In the genomic region with DNA sequence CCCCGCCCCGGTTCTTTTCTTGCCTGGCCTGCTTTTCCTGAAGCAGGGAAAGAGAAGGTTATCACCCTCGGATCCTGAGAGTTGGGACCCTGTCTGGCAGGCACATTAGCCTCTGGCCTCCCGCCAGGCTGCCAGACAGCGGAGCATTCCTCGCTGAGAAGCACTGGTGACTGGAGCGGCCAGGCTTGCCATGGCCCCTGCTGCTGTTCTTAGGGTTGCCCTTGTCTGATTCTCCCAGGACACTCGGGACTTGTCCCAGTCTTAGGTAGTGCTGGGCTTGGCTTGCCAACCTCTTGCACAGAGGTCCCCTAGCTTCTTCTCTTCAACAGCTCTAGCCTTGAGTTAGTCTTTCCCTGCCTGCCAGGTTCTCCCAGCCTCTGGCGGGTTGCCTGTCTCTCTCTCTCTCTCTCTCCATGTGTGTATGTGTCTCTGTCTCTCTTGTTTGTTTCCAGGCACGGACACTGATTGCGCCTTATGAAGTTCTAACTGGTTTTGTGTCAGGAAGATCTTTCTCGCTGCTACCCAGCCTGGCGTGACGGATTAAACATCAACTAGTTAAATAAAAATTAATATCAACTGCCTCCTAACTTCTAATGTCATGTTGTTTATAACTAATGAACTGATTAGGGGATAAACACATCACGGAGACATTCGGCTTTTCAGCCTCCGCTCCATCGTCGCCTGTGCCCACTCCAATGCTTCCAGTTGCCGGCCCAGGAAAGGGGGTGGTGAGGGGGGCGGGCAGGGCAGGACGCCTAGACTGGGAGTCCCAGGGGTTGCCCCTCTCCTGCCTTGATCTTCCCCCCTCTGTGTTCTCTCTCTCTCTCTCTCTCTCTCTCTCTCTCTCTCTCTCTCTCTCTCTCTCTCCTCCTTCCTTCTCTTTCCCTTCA, we compare ENCODE assay signal across 9 mouse cellular contexts. TPM values are rescaled to one million over a fixed set of nuclear protein-coding genes. Genes with fewer than 3 reads are reported as not detected.
A peak's percentile ranks its signal among the peaks of the same experiment; 100 is the strongest.
DNase-seq lines count a peak whose midpoint lies in the region; ATAC-seq and TF ChIP-seq lines count a peak whose summit lies in the region.
"Had no signal": no experiment of that assay in that cellular context is flagged by ENCODE, and none has a peak within 500 bp of the region (broad histone marks: within the 10 kb centered on the region; RNA-seq: fewer than 3 reads in every experiment).

No protein-coding gene starts in this region.

- peaks cover 85% of the 10 kb centered on the region for H3K27me3 ChIP-seq in lung, embryonic 14.5 days (ENCODE audit: insufficient read depth, low read length)
- peaks cover 98% of the 10 kb centered on the region for H3K27me3 ChIP-seq in heart, postnatal 0 days (ENCODE audit: control insufficient read depth, insufficient read depth, low read length)
- peaks cover 59% of the 10 kb centered on the region for H3K27me3 ChIP-seq in kidney, embryonic 14.5 days (ENCODE audit: control insufficient read depth, insufficient read depth, low read length)
- peaks cover 92% of the 10 kb centered on the region for H3K27me3 ChIP-seq in neural tube, embryonic 11.5 days (ENCODE audit: control insufficient read depth, insufficient read depth, low read length)

- no peak for TF ChIP-seq CTCF in lung, embryonic 14.5 days (IDR thresholded peaks at IDR 0.05; ENCODE audit: low read depth)
- TF ChIP-seq CTCF in heart, postnatal 0 days (IDR thresholded peaks at IDR 0.05; ENCODE audit: low read depth): no peak
- no peak for TF ChIP-seq CTCF in layer of hippocampus, adult 2 months (conservative IDR thresholded peaks at IDR 0.05)

- H3K9me3 ChIP-seq in lung, embryonic 14.5 days (ENCODE audit: low read depth, low read length): no peaks in the 10 kb centered on the region
- no peaks in the 10 kb centered on the region for H3K9me3 ChIP-seq in heart, postnatal 0 days (replicated peaks; ENCODE audit: control insufficient read depth, low read length)
- 0 out of 2 replicates have a peak, but pooled peaks cover 2% of the 10 kb centered on the region for H3K9me3 ChIP-seq in kidney, embryonic 14.5 days (ENCODE audit: control insufficient read depth, low read length)
- no peaks in the 10 kb centered on the region for H3K9me3 ChIP-seq in neural tube, embryonic 11.5 days (ENCODE audit: control insufficient read depth, low read length)
- H3K9me3 ChIP-seq: G1E had no signal

- 3% methylated on average over 22 of the region's 22 CpGs for WGBS in lung, embryonic 14.5 days
- WGBS in heart, postnatal 0 days: 2% methylated on average over 22 of the region's 22 CpGs
- 2% methylated on average over 22 of the region's 22 CpGs for WGBS in kidney, embryonic 14.5 days
- under 1% methylated on average over 22 of the region's 22 CpGs for WGBS in neural tube, embryonic 11.5 days

- intact Hi-C loops in left cerebral cortex, postnatal 25 days (cut with DNase I): no loop called here

- 0 out of 2 replicates have a peak, but pooled peaks cover 3% of the 10 kb centered on the region for H3K4me1 ChIP-seq in lung, embryonic 14.5 days (ENCODE audit: insufficient read depth)
- H3K4me1 ChIP-seq in heart, postnatal 0 days (ENCODE audit: control insufficient read depth, insufficient read depth): no peaks in the 10 kb centered on the region
- H3K4me1 ChIP-seq in kidney, embryonic 14.5 days (ENCODE audit: control insufficient read depth, insufficient read depth, low read length): peaks cover 25% of the 10 kb centered on the region
- no peaks in the 10 kb centered on the region for H3K4me1 ChIP-seq in neural tube, embryonic 11.5 days (ENCODE audit: control insufficient read depth, insufficient read depth, low read length)

- peak overlapping the region; percentile 28; the same call in 1 of the 2 replicates for H3K9ac ChIP-seq in lung, embryonic 14.5 days
- no peak overlapping the region for H3K9ac ChIP-seq in heart, postnatal 0 days (replicated peaks; ENCODE audit: low read depth, low read length)
- H3K9ac ChIP-seq in kidney, embryonic 14.5 days (ENCODE audit: low read depth, low read length): peak overlapping the region; percentile 63
- 0 out of 2 replicates have a peak overlapping the region, but pooled peaks have one; percentile 11 for H3K9ac ChIP-seq in neural tube, embryonic 11.5 days (ENCODE audit: low read length)

- DNase-seq in lung, embryonic 14.5 days: peak; percentile 72
- DNase-seq in lung, postnatal 14 days: no peak
- no peak for DNase-seq in heart, postnatal 0 days (ENCODE audit: low spot score)
- peak; percentile 32 for DNase-seq in neural tube, embryonic 11.5 days (ENCODE audit: low spot score)
- no peak for DNase-seq in left cerebral cortex, postnatal 25 days (ENCODE audit: low spot score in 2 of 2)
- DNase-seq in adrenal gland, adult (ENCODE audit: inconsistent age in 2 of 2, low spot score in 1 of 2): no peak
- no peak for DNase-seq in layer of hippocampus, adult 2 months (ENCODE audit: low spot score in 2 of 2)

- ATAC-seq in lung, embryonic 14.5 days (ENCODE audit: insufficient read depth): no peak
- no peak for ATAC-seq in heart, postnatal 0 days (ENCODE audit: insufficient read depth, low read depth)
- peak; percentile 11; the same call in 1 of the 2 replicates for ATAC-seq in kidney, embryonic 14.5 days (ENCODE audit: low FRiP score, low TSS enrichment)
- no peak for ATAC-seq in neural tube, embryonic 11.5 days (ENCODE audit: insufficient read depth, low FRiP score, low TSS enrichment)

- no peak for TF ChIP-seq EP300 in heart, postnatal 0 days (IDR thresholded peaks at IDR 0.05; ENCODE audit: low read depth)

- no peaks in the 10 kb centered on the region for H3K36me3 ChIP-seq in lung, embryonic 14.5 days (ENCODE audit: insufficient read depth)
- no peaks in the 10 kb centered on the region for H3K36me3 ChIP-seq in heart, postnatal 0 days (replicated peaks; ENCODE audit: control insufficient read depth, insufficient read depth, low read length)
- H3K36me3 ChIP-seq in kidney, embryonic 14.5 days (ENCODE audit: control insufficient read depth, insufficient read depth, low read length): no peaks in the 10 kb centered on the region
- no peaks in the 10 kb centered on the region for H3K36me3 ChIP-seq in neural tube, embryonic 11.5 days (ENCODE audit: control insufficient read depth, insufficient read depth, low read length)
- H3K36me3 ChIP-seq: G1E had no signal

- H3K4me3 ChIP-seq in lung, embryonic 14.5 days (ENCODE audit: low read depth, low read length): peak overlapping the region; percentile 30; the same call in 1 of the 2 replicates
- peak overlapping the region; percentile 32 for H3K4me3 ChIP-seq in heart, postnatal 0 days (ENCODE audit: low read depth, low read length)
- peak overlapping the region; percentile 38 for H3K4me3 ChIP-seq in kidney, embryonic 14.5 days (ENCODE audit: low read length)
- H3K4me3 ChIP-seq in neural tube, embryonic 11.5 days (ENCODE audit: low read depth, low read length): 0 out of 2 replicates have a peak overlapping the region, but pooled peaks have one; percentile 7
- no peak overlapping the region for H3K4me3 ChIP-seq in layer of hippocampus, adult 2 months

- H3K4me2 ChIP-seq in lung, embryonic 14.5 days: peak overlapping the region; percentile 62
- peak overlapping the region; percentile 45 for H3K4me2 ChIP-seq in heart, postnatal 0 days (ENCODE audit: low read depth, low read length)
- peak overlapping the region; percentile 62 for H3K4me2 ChIP-seq in kidney, embryonic 14.5 days (replicated peaks; ENCODE audit: low read depth, low read length)
- H3K4me2 ChIP-seq in neural tube, embryonic 11.5 days (ENCODE audit: low read depth): peak overlapping the region; percentile 7; the same call in 1 of the 2 replicates

- no peak overlapping the region for H3K27ac ChIP-seq in lung, embryonic 14.5 days (ENCODE audit: low read depth)
- H3K27ac ChIP-seq in heart, postnatal 0 days (ENCODE audit: low read depth): no peak overlapping the region
- H3K27ac ChIP-seq in kidney, embryonic 14.5 days (ENCODE audit: low read depth, low read length): peak overlapping the region; percentile 98
- H3K27ac ChIP-seq in neural tube, embryonic 11.5 days (ENCODE audit: low read depth, low read length): peak overlapping the region; percentile 41; the same call in 1 of the 2 replicates
- H3K27ac ChIP-seq in layer of hippocampus, adult 2 months: no peak overlapping the region

RNA-seq across cellular contexts. Expression of a gene that starts 13.5 kb away (rescaled TPM):
- polyA plus RNA-seq in lung, embryonic 14.5 days (2014; fragmentation: Nextera tagmentation; extraction: Ambion mirVana): 0.07 TPM in 1 of 2 replicates, not detected in the other
- total RNA-seq in heart, postnatal 0 days (2014; rRNA removed; ENCODE audit: low replicate concordance): not detected in 2 replicates
- polyA plus RNA-seq in heart, postnatal 0 days (2015; fragmentation: Nextera tagmentation; extraction: Ambion mirVana): not detected in 2 replicates
- polyA plus RNA-seq in kidney, embryonic 14.5 days (2014; fragmentation: Nextera tagmentation; extraction: Ambion mirVana): 43.3 and 55.9 TPM in 2 replicates
- polyA plus RNA-seq in neural tube, embryonic 11.5 days (2014; fragmentation: Nextera tagmentation; extraction: Ambion mirVana): 7.4 and 8.0 TPM in 2 replicates
- total RNA-seq in left cerebral cortex, postnatal 25 days (2021): under 1 TPM; 0.11 to 0.16 TPM
- total RNA-seq in layer of hippocampus, adult 2 months (2021): under 1 TPM; 0.25 to 0.31 TPM
- polyA plus RNA-seq: G1E had no signal

Comparison
In these comparisons a context has a peak if more than half of its experiments do, and no peak if none do; other contexts are left out.
1. DNase-seq: peak in lung, embryonic 14.5 days (single experiment) and neural tube, embryonic 11.5 days (single experiment); none in lung, postnatal 14 days (single experiment), heart, postnatal 0 days (single experiment), left cerebral cortex, postnatal 25 days (0 of 2), adrenal gland, adult (0 of 2) and layer of hippocampus, adult 2 months (0 of 2).
2. H3K27ac ChIP-seq: peak in kidney, embryonic 14.5 days (single experiment) and neural tube, embryonic 11.5 days (single experiment); none in lung, embryonic 14.5 days (single experiment), heart, postnatal 0 days (single experiment) and layer of hippocampus, adult 2 months (single experiment).
3. H3K4me2 ChIP-seq: peak in every context shown above with its lines; median percentile 62 in lung, embryonic 14.5 days; 62 in kidney, embryonic 14.5 days; 45 in heart, postnatal 0 days; 7 in neural tube, embryonic 11.5 days.